Mouse (Mus musculus) left cerebral cortex, postnatal 4 days (tissue): ENCODE results near the gene Crygd. TPM values are rescaled to one million over a fixed set of nuclear protein-coding genes. Genes with fewer than 3 reads are reported as not detected.
"Not testable (repeated sequence)": the region's sequence is repeated elsewhere in the genome, so short reads cannot be mapped to it uniquely, and the experiment has no call there.

Experiments used
- DNase-seq: peaks from one replicate; pipeline ENCODE4 v3.0.0-alpha.2; 2022
- intact Hi-C: fragments of 180-260 bp; cut with DNase I; formaldehyde crosslinking; loops from one replicate; pipeline ENCODE4 v1.15.1; 2025
- total RNA-seq, 2 experiments: library from RNA; stranded (reverse); gene quantifications; 2 replicates each; pipeline ENCODE4 v1.2.3; 2021

Gene Crygd
- total RNA-seq, result not detected

DNA sequence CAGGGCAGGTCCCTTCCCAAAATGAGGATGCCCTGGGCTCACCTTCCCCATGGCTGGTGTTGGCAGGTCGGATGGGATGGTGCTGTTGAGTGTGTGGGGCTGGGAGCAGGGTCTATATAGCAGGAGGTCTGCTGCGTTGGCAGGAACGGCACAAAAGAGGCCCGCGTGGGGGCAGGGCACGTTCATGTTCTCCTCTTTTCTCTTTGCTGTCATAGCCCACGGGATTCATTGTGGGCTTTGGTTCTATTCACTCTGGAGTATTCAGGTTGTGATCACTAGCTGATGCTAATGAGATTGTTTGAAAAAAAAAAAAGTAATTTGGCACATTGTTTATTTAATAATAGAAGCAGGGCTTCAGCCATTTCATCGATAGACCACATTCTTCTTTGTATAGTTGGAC is at the start of gene Crygd:
TSS of gene Crygd (minus strand) at position 101 of the 400 bp plus-strand sequence.
- no peak for DNase-seq
- intact Hi-C loops, result no loop called here

DNA sequence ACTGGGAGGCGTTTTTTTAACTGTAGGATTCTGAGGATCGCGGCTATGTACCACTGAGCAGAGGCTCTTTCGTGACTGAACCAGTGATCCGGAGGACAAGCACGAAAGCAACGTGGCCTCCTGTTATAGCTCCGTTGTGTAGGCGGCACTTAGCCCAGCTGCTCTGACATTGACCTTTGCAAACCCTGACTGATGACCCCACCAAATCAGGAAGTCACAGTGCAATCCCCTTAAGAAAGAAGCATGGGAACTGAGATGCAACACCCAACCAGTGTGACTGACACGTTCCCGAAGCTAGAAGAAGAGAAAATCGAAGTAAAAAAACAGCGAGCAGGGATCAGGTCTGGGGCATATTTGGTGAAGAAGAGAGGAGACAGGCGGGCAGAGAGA is 49.5 kb upstream of the Crygd start:
- no peak for DNase-seq
- intact Hi-C loops, result loop anchor here (5.0 kb wide), 1 partner anchor 64 kb away; no protein-coding TSS in a partner anchor

DNA sequence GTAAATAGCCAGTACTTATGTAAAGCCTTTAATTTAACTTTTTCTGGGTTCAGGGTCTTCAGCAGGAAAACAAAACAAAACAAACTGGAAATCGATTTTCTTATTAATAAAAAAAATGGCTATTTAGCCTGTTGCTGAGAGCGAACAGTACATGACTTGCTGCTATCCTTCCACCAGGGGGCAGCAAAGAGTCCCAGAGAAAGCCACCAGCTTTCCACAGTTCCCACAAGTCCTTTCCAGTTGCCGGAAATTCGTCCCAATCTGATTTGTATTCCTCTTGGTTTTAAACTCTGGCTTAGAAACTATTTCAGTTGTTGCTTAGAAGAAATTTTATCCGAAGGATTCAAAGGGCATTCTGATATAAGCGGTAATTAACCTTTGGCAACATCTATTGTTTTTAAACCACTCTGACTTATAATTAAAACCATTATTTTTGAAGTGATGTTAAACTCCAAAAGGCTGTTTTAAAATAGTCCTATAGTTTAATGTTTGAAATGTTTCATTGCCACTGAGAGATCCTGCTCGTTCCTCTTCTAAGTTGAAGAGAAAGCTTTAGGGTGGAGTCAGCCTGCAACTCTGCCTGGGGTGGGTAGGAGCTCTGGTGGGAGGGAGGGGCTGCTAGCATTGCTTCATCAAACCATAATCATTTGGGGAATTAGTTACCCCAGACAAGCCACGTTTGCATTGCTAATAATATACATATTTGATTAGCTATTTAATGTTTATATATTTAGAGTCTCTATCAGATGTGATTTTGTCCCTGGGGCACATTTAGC is 49.0 kb upstream of the Crygd start:
- intact Hi-C loops, result loop anchor here (5.0 kb wide), 1 partner anchor 65 kb away; no protein-coding TSS in a partner anchor

DNA sequence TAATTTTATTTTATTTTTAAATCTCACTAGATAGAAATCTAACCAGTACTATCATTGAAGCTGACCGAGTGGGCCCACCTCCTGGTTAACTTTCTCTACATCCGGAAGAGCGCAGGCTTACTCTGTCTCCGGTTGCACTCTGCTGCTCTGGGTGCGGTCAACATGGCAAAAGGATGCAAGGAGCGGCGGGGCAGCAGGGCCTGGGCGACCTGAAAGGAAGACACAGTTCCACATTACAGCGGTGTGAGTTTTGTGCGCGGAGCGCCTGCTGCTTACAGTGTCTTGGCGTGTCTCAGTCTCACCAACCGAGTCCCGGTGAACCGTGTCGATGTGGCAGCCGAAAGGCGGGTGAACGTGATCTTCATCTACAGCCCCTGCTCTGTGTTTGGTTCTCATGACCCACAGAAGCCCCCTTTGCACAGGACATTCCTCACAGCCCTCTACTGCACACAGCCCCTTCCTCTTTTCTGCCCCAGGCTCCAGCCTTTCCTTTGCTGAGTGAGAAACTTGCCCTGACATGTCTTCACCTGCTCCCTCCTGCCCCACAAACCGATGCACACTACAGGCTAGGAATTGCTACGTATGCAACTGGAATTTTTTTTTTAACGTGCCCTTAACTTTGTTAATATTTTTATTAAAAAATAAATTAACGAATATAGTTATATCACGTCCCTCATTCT is 46.6 kb upstream of the Crygd start:
- DNase-seq, result no peak
- intact Hi-C loops, result loop anchor here (5.0 kb wide), 1 partner anchor 67 kb away; no protein-coding TSS in a partner anchor

More for the DNA sequence above, 49.0 kb upstream of the Crygd start:
- peak; percentile 71 for DNase-seq

DNA sequence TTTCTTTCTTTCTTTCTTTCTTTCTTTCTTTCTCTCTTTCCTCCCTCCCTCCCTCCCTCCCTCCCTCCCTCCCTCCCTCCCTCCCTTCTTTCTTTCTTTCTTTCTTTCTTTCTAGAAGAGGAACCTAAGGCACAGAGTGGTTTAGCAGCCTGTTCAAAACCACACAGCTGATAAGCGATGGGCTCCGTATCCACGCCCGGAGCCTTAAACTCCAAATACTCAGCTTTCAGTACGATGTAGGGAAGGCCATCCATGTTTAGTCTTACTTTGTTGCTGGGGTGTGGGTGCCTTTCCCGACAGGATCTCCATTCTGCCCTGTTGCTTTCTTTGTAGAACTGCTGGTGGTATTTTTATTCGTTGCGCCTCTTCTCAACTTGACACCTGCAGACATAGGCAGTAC is 45.9 kb upstream of the Crygd start:
- intact Hi-C loops, result no loop called here
- DNase-seq, result no peak

DNA sequence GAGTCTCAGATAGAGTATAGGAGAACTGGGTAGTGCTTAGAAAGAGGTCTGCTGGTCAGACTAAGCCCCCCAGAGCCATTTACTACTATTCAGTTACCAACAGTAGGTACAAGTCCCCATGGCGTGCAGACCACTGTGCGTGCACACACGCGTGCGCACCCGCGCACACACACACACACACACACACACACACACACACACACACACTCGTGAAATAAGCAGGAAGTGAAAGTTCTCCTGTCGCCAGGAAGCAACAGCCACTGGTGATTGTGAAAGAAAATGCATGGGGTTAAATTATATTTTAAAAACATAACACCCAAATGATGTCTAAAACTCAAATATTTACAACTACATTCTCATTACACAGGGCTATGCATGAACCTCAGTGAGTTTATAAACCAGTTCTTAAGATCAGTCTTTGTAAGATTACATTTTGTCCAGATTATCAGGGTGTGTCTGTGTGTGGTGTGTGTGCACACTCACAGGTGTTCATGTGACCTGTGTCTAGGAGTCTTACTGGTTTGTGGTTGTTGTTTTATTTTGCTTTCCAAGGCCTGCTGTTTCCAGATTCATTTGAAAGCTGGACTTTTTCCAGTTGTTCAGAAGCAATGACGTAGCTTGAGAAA is 44.5 kb upstream of the Crygd start:
- no peak for DNase-seq
- intact Hi-C loops, result no loop called here

DNA sequence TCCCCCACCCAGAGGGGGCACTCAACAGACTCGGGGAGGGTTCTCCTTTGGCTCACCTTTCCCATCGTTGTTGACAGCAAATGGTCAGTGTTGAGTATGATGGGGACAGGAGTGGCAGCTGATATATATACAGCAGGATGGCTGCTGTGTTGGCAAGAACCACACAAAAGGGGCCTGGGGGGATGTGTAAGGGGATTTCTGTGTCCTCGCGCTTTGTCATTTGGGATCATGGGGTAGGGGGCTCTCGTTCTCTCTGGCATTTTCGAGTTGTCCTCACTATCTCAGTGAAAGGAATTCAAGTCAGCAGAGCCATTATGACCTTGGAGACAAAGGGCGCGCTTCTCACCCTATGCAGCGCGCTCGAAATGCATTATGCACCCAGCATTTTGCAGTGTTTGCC is 40.0 kb upstream of the Crygd start, which contains the start of gene Cryga:
TSS of gene Cryga (minus strand) at position 101 of the 400 bp plus-strand sequence.
- DNase-seq, result no peak
- intact Hi-C loops, result no loop called here

DNA sequence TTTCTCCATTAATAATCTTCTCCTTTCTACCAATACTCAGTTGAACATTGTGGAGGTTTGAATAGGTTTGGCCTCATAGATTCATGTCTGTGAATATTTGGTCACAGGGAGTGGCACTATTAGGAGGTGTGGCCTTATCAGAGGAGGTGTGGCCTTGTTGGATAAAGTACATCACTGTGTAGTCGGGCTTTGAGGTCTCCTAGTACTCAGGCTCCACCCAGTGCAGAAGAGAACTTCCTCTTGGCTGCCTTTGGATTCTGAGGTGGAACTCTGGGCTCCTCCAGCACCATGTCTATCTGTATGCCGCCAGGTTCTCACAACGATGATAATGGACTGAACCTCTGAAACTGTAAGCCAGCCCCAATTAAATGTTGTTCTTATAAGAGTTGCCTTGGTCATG is 33.7 kb upstream of the Crygd start:
- intact Hi-C loops, result no loop called here
- no peak for DNase-seq

DNA sequence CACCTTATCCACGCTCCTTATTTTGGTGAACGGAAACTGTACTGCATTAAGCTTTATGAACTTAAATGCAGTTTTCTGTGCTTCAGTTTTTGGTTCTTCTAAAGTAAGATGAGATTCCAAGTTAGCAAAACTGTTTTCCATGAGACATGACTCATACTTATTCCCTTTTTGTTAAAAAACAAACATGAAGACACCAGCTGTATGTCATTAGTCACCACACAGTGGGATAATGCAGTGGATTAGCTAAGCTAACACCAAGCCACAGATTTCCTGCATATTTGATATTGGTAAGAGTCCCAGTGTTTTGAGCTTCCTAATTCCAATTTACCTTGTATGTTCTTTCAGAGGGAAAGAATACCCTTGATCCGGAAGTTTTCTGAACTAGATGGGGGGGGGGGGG is 28.3 kb upstream of the Crygd start:
- no peak for DNase-seq
- intact Hi-C loops, result no loop called here

DNA sequence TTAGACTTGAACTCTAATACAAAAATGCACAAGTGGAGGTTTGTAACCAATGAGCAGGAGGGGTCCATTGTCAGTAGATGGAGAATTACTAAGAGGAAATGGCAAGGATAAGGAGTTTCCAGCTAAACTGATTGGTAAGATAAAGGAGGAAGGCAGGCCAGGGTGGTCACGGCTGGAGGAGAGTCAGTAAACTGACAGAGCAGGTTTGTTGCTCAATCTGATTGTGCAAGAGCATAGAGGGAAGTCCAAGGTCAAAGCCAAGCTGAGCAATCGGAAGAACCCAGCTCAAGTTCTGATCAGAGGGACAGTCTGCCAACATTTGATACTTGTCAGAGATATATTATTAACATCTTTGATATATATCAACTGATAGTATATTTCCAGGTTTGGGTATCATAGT is 27.1 kb upstream of the Crygd start:
- intact Hi-C loops, result no loop called here
- no peak for DNase-seq

DNA sequence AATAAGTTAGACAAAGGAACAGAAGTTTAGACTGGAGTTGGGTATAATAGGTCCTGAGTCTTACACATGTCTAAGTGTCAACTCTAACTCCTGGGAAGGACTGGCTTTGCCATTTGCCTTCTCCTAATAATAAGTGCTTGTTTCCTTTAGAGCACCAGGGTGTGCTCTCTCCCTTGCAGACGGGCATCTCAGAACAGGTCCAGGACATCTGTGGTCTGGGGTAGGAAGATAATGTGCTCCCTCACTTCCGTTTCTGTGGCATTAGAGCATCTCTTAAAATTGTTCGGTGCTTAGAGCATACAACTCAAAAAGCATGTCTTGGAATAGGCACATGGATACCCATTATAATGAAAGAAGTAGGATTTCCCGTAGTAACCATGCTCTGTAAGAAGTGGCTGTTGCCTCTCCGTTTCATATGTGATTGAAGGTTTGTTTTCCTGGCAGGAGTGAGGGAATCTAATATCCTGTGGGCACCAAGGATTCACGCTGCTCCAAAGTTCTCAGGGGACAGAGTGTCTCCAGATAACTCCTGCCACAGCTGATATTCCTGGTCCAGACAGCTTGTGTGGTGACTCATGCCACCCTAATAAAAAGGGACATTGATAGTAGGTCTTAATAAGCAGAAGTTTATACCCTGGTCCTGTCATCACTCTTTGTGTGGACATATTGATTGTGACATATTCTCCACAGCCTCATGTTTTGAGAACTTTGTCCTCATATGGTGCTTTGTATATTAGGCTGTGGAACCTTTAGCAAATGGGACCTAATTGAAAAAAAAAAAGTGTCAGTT is 25.5 kb upstream of the Crygd start:
- intact Hi-C loops, result no loop called here
- no peak for DNase-seq

DNA sequence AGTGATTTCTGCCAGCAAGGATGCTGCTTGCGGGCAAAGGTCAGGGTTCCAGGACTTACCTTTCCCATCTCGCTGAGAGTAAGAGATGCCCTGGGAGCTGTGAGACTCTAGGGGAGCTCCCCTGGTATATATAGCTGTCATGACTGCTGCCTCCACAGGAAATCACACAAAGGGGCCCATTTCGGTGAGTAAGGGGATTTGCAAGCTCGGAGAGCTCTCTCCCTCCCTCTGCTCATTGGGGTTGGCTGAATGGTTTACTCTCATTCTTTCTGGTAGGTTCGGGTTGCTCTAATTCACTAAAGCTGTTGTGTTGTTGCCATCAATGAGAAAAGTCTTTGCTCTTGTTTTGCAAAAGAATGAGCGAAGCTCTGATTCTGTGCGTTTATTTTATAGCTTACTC is 18.9 kb upstream of the Crygd start, which contains the start of gene Crygb:
TSS of gene Crygb (minus strand) at position 101 of the 400 bp plus-strand sequence.
- DNase-seq, result no peak
- intact Hi-C loops, result no loop called here

DNA sequence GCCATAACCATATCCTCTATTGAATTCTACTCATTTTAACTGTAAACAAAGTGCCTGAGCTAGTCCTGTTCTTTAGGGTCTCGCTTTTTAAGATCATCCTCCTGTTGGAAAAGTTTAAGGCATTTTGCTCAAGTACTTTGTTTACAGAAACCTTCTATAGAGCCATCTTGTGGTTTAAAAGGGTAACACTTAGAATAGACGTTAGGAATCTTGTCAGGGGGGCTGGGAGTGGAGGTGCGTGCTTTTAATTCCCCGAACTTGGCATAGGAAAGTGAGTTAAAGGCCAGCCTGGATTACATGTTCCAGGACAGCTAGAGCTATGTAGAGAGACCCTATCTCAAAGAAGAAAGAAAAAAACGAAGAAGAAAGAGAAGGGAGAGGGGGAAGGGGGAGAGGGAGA is 12.4 kb upstream of the Crygd start:
- no peak for DNase-seq

DNA sequence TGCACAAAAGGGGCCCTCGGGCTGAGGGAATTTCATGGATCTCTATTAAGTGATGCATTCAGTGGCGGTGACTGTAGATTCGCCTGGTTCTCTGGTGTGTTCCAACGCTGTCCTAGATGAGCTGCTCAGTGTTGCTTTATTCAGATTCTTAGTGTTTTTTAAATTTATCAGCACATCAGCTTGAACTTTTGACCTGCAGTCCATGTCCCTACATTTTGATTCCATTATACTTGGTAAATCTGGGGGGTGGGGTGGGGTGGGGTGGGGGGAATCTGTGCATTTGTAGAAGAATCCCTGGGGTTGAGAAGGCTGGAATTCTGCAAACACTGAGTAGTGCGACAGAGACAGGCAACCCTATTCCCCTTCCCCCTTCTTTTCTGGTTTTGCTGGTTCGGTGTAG is 10.3 kb upstream of the Crygd start, which contains the start of gene Crygc:
TSS of gene Crygc (minus strand) at position 101 of the 400 bp plus-strand sequence.
- DNase-seq, result no peak
- intact Hi-C loops, result no loop called here

More for the DNA sequence above, 12.4 kb upstream of the Crygd start:
- intact Hi-C loops, result no loop called here

DNA sequence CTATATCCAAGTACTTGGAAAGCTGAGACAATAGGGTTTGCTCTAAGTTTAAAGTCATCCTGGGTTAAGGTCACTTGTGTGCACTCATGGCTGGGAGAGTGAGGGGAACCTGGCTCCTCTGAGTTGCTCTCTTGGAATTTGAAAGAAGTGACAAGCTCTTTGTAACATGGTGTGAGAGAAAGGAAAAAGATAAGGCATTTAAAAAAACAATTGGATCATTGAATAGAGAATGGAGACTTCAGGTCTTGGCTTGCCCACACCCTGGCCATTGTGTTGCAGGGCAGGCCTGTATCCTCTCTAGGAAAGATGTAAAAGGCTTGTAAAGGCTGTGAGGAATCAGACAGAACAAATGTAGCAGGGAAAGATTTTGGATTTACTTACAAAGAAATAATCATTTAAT is 4.6 kb upstream of the Crygd start:
- intact Hi-C loops, result no loop called here

DNA sequence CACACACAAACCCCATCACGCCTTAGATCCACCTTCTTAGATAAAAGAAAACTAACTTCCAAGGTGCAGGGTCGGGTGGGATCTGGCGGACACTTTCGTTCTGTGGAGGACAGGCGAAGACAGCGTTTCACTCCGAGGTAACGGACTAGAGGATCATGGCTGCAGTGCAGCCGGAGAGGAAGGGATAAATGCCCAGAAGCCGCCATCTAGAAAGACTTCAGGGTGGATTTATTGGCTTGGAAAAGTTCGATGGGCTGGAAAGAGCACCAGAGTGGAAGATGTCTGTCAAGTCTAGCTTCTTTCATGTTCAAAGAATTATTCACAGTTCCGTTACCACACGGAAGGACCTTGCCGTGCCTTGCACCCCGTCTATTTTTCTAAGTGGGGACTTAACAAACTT is 949 bp upstream of the Crygd start:
- no peak for DNase-seq
- intact Hi-C loops, result no loop called here

More for the DNA sequence above, 4.6 kb upstream of the Crygd start:
- no peak for DNase-seq

DNA sequence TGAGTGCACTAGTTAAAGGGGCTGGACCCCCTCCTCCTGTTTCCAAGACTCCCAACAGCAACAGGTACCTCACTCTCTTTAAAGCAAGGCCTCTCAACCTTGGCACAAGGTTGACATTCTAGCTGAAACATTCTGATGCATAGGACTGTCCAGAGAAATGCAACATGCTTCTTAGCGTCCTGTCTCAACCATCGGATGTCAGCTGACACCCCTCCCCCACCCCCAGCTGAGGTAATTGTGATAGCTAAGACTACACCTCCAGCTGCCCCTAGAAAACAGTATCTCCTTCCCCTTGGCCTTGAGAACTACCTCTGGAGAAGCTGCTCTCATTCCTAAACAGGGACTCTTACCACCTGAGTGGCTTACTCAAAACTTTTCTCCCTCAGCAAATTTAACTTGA is 11.1 kb downstream of the Crygd start:
- no peak for DNase-seq
- intact Hi-C loops, result no loop called here

DNA sequence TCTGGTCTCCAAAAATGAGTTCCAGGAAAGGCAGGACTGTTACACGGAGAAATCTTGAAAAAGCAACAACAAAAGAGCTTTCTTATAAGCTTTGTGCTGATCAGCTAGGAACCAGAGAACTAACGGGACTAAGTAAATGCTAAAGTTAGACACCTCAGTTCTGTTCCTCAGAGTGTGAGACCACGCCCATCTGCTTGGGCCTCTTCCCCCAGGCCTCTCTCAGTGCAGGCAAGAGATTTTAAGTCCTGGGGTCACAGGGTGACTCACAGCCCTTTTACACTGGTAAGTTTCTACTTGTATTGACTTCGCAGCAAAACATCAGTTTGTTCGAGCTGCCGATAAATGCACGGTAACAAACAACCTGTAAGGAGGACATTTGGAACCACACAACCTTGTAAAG is 11.6 kb downstream of the Crygd start:
- intact Hi-C loops, result no loop called here
- no peak for DNase-seq

DNA sequence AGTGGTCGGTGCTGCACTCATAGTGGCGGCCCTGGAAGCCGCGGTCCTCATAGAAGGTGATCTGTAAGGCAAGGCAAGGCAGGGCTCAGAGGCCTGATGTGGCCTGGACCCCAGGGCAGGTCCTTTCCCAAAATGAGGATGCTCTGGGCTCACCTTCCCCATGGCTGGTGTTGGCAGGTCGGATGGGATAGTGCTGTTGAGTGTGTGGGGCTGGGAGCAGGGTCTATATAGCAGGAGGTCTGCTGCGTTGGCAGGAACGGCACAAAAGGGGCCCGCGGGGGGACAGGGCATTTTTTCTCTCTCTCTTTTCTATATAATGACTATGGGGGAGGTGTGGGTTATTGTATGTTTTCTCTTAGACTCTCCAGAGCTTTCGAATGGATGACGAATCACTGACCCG is 12.3 kb downstream of the Crygd start, which contains the start of gene Cryge:
TSS of gene Cryge (minus strand) at position 198 of the 400 bp plus-strand sequence.
- intact Hi-C loops, DNase-seq: not testable (repeated sequence)

DNA sequence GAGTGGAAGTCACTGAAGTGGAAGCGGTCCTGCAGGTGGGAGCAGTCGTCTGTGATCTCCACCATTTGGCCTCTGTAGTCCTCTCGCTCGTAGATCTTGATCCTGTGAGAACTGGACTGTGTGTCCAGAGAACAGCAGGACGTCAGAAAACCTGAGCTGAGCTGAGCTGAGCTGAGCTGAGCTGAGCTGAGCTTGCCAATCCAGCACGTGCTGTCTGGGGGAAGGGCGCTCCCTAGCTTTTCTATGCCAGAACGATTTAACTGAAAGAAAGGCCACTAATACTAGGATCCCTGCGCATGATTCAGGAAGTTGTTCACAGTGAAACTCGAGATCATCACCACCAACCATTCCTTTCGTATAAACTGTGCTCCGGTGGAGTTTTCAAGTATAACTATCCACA is 14.5 kb downstream of the Crygd start:
- peak; percentile 51 for DNase-seq
- intact Hi-C loops, result loop anchor here (5.0 kb wide), 1 partner anchor 129 kb away; no protein-coding TSS in a partner anchor
